Mouse (Mus musculus) sigmoid colon, adult 10 weeks (tissue): ENCODE data around the gene Ciz1. TPM values are rescaled to one million over a fixed set of nuclear protein-coding genes. Genes with fewer than 3 reads are reported as not detected.

Experiments used
- polyA plus RNA-seq: library from polyadenylated mRNA; stranded (reverse); fragments of 350-450 nt; fragmentation: Illumina TruSeq; extraction: RNeasy Lipid Tissue Mini Kit (QIAGEN cat#74804); gene quantifications from one replicate; pipeline ENCODE4 v1.2.3, GENCODE M21; 2014; ENCODE audit warnings: low read depth, low replicate concordance

The Ciz1 gene
- 15.1 TPM for polyA plus RNA-seq

DNA sequence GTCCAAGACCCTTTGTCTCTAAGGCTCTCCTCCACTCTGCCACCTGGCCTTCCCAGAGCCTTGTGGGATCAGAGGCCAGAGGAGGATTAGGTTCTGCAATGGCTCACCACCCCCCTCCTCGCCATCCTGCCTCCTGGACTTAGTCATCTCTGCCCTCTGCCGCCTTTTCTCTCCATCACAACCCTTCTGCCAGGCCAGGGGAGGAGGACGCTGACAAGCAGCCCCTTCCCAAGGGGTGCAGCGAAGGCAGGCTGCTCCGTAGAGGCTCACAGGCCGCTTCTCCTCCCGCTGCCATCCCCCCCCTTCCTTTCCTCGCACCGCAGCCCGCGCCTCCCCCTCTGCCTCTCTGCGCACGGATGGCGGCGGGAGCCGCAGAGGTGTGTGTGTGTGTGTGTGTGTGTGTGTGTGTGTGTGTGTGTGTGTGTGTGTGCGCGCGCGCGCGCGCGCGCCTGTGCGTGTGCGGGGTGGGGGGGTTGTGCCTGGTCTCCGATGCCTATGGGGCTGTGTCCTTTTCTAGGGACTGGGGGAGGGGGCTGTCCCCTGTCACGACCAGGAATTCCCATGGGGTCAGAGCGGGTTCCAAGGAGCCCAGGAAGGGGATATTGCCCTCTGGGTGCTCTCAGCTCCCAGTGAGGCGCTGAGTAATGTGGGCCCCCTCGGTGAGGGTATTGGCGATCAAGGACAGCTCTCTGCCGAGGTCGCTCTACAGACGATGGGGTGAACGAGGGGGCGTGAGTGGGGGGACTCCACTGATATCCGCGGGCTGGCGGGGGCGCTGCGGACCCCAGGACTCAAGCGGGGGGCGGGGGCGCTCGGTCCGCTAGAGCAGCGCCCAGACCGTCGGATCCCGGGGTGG is at the start of gene Ciz1:
Gene Ciz1, plus strand, starts transcription at position 177 of the 856 bp plus-strand sequence.

GRCm38 (mm10) chr2:32353007-32353542 is 948 bp downstream of the Ciz1 start, which contains the start of gene Dnm1:
TSS of gene Dnm1 (minus strand) at chr2:32353338.

DNA sequence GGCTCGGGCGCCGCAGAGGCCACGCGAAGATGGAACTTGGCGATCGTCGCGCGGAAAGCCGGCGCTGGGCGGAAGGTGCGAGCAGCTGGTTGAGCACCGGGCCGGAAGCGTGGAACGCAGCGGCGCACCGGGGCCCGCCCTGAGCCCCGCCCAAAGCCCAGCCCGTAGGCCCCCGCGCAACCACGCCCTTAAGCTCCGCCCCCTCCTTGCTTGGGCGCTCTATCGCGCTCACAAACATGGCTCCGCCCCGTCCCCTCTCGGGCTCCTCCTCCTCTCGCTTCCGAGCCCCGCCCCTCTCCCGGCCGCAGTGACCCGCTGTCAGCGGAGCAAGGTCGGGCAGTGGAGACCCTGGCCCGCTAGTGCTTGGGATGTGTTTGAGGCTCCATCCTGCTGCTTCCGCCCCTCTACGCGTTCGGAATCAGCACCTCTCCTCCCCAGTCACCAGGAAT is 29.7 kb downstream of the Ciz1 start, which contains the start of gene 1110008P14Rik:
Gene 1110008P14Rik, minus strand, starts transcription at position 164 of the 449 bp plus-strand sequence.

DNA sequence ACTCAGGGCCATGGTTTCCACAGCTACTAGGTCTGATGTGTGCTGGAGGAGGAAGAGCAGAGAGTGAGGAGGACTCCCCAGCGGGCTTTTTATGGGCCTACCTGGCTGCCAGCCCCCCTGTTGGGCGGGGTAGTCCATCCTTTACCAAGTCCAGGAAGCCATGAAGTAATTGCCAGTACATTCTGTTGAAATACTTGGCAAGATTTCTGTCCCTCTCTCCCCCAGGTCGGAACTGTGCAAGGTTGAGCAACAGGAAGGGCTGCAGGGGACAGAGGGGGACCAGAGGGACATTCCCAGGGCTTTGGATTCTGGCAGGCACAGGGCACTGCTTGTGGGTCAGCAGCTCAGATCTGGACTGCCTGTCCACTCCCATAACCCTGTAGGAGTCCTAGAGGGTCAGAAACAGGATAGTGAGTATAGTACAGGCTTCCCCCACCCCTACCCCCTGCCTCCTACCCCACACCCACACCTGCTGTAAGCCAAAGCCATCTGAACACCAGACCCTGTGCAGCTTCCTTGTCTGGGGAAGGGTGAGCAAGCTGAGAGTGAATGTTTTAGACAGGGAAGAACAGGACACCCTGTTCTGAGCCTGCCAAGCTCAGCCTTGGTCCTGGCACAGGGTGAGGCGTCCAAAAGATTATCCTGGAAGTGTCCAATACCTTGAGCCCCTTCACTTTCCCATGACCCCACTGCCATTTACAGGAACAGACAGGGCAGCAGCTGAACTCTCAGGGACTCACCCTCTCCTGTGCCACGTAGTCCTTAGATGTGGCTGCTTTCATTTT is 35.8 kb downstream of the Ciz1 start, which contains the start of gene Lcn2:
Gene Lcn2, minus strand, starts transcription at position 547 of the 785 bp plus-strand sequence.

DNA sequence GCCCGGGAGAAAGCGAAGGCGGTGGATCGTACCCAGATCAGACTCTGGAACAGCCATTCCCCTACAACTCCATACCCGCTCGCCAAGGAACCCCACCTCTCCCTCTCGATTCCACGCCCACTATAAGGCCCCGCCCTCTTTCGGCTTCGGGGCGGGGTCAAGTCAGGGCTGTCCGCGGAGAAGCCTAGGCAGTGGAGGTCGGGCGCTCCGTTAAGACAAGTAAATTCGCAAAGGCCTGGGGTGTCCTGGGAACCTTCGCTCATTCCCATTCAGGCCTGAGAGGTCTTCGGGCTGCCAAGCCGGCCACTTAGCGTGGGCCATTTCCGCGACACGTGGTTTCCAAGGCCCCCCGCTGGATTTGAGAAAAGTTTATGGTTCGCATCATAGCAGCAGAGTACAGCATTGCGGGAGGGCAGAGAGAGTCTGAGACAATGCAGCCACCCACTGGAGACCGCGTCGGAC is 43.4 kb downstream of the Ciz1 start, which contains the start of gene Ptges2:
Gene Ptges2, plus strand, starts transcription at position 413 of the 462 bp plus-strand sequence.

Other genes with a start within 250 kb of the Ciz1 start
- 18.6 TPM for gene Prrc2b, start 201.2 kb upstream of the Ciz1 start, polyA plus RNA-seq
- 6.2 TPM for gene Pomt1, start 115.7 kb upstream of the Ciz1 start, polyA plus RNA-seq
- gene Uck1, start 92.2 kb upstream of the Ciz1 start, polyA plus RNA-seq = 9.4 TPM
- 21.2 TPM for gene Golga2, start 64.9 kb upstream of the Ciz1 start, polyA plus RNA-seq
- gene Swi5, start 64.3 kb upstream of the Ciz1 start, polyA plus RNA-seq = 189 TPM
- gene Dnm1, start 1.0 kb downstream of the Ciz1 start, polyA plus RNA-seq = 2.1 TPM
- gene 1110008P14Rik, start 29.6 kb downstream of the Ciz1 start, polyA plus RNA-seq = 1.0 TPM
- gene Lcn2, start 35.9 kb downstream of the Ciz1 start, polyA plus RNA-seq = 1.7 TPM
- gene Ptges2, start 43.6 kb downstream of the Ciz1 start, polyA plus RNA-seq = 1.1 TPM
- 0.82 TPM for gene Naif1, start 98.1 kb downstream of the Ciz1 start, polyA plus RNA-seq
- gene Slc25a25, start 99.1 kb downstream of the Ciz1 start, polyA plus RNA-seq = 2.2 TPM
- gene Fam102a, start 183.0 kb downstream of the Ciz1 start, polyA plus RNA-seq = 20.4 TPM
- gene Dpm2, start 218.5 kb downstream of the Ciz1 start, polyA plus RNA-seq = 3.8 TPM
- not detected for gene Pip5kl1, start 222.5 kb downstream of the Ciz1 start, polyA plus RNA-seq
- not detected for gene 9430097D07Rik, start 223.4 kb downstream of the Ciz1 start, polyA plus RNA-seq
- 8.4 TPM for gene St6galnac4, start 234.8 kb downstream of the Ciz1 start, polyA plus RNA-seq
- gene St6galnac6, start 247.4 kb downstream of the Ciz1 start, polyA plus RNA-seq = 109 TPM